Mouse (Mus musculus) stomach, postnatal 0 days (tissue): ENCODE results near the gene Nsfl1c. TPM values are rescaled to one million over a fixed set of nuclear protein-coding genes. Genes with fewer than 3 reads are reported as not detected.

Source experiments
- ATAC-seq: fragments of 200-750 bp; cut with Nextera tagmentation; 2 replicates; pipeline ENCODE4 v1.8.0; 2017; ENCODE audit not compliant: low FRiP score, low TSS enrichment
- DNase-seq: peaks from one replicate; pipeline ENCODE4 v3.0.0-alpha.2; 2016; ENCODE audit warnings: low spot score
- H3K27ac ChIP-seq: fragments of 300-500 bp; sonication (generic); replicated peaks from 2 replicates; pipeline ENCODE4 v1.5.1; 2014; ENCODE audit warnings: mild to moderate bottlenecking, control low read depth
- H3K27me3 ChIP-seq: fragments of 300-500 bp; sonication (generic); 2 replicates; pipeline ENCODE4 v1.6.1; 2014; ENCODE audit warnings: low read length; ENCODE audit not compliant: control insufficient read depth, insufficient read depth
- H3K36me3 ChIP-seq: fragments of 300-500 bp; sonication (generic); 2 replicates; pipeline ENCODE4 v1.6.1; 2014; ENCODE audit warnings: low read length, mixed read lengths; ENCODE audit not compliant: control insufficient read depth, insufficient read depth
- H3K4me1 ChIP-seq: fragments of 300-500 bp; sonication (generic); replicated peaks from 2 replicates; pipeline ENCODE4 v1.6.1; 2014; ENCODE audit warnings: antibody characterized with exemption; ENCODE audit not compliant: control insufficient read depth, insufficient read depth
- H3K4me2 ChIP-seq: fragments of 300-500 bp; sonication (generic); replicated peaks from 2 replicates; pipeline ENCODE4 v1.6.1; 2014; ENCODE audit warnings: low read depth, mild to moderate bottlenecking, control low read depth, moderate library complexity
- H3K4me3 ChIP-seq: fragments of 300-500 bp; sonication (generic); 2 replicates; pipeline ENCODE4 v1.5.1; 2014; ENCODE audit warnings: low read depth, low read length, control low read depth
- H3K9ac ChIP-seq: fragments of 300-500 bp; sonication (generic); 2 replicates; pipeline ENCODE4 v1.6.1; 2014; ENCODE audit warnings: mild to moderate bottlenecking, low read length, control low read depth, mixed read lengths
- H3K9me3 ChIP-seq: fragments of 300-500 bp; sonication (generic); 2 replicates; pipeline ENCODE4 v1.6.1; 2016; ENCODE audit warnings: low read length; ENCODE audit not compliant: control insufficient read depth
- CTCF ChIP-seq: IDR thresholded peaks from 2 replicates; pipeline ENCODE4 v1.5.1; 2016; ENCODE audit warnings: antibody characterized with exemption, low read depth, mild to moderate bottlenecking, moderate library complexity
- EP300 ChIP-seq: optimal IDR thresholded peaks from 2 replicates; pipeline ENCODE3; 2016; ENCODE audit warnings: antibody characterized with exemption
- whole genome bisulfite sequencing: fragments of 180-500 bp; shearing (Covaris S2); extraction: QIAGEN DNeasy Blood & Tissue Kit; methylation state at CpG from one replicate; pipeline ENCODE4 v1.1.7; 2014; 5-methylcytosine and 5-hydroxymethylcytosine counted together
- polyA plus RNA-seq: library from polyadenylated mRNA; unstranded; fragments of >200 nt; fragmentation: Nextera tagmentation; extraction: Ambion mirVana; gene quantifications from 2 replicates; pipeline ENCODE4 v1.2.1, GENCODE M21; 2015

Gene Nsfl1c
- polyA plus RNA-seq, 1 experiment from 2014 or later, result 118 TPM

DNA sequence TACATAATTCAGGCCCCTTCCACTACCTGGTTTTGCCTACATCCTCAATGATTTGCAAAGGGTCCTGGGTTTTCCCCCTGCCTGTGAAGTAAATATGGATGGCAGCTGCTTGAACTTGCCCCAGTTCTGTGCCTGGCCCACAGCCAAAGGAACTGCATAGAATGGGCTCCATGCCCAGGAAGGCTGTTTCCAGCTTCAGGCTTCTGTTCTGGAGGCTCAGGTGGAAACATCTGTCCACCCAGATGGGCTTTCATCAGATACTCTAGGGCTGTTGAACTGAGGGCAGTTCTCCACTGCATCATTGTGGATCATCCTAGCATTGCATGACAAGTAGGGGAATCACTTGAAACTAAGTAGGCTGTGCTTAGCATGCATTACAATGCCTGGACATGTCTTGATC, 18.2 kb downstream of the Nsfl1c start:
- Histone ChIP-seq H3K9me3 (no peaks in the 10 kb centered on the region), H3K9ac (no peak overlapping the region), H3K4me2 (no peak overlapping the region), H3K36me3 (peaks cover 27% of the 10 kb centered on the region), H3K27ac (no peak overlapping the region), H3K27me3 (no peaks in the 10 kb centered on the region), H3K4me3 (no peak overlapping the region), H3K4me1 (no peaks in the 10 kb centered on the region)
- peak; percentile 38 for DNase-seq
- no peak for ATAC-seq
- TF ChIP-seq EP300, result no peak

DNA sequence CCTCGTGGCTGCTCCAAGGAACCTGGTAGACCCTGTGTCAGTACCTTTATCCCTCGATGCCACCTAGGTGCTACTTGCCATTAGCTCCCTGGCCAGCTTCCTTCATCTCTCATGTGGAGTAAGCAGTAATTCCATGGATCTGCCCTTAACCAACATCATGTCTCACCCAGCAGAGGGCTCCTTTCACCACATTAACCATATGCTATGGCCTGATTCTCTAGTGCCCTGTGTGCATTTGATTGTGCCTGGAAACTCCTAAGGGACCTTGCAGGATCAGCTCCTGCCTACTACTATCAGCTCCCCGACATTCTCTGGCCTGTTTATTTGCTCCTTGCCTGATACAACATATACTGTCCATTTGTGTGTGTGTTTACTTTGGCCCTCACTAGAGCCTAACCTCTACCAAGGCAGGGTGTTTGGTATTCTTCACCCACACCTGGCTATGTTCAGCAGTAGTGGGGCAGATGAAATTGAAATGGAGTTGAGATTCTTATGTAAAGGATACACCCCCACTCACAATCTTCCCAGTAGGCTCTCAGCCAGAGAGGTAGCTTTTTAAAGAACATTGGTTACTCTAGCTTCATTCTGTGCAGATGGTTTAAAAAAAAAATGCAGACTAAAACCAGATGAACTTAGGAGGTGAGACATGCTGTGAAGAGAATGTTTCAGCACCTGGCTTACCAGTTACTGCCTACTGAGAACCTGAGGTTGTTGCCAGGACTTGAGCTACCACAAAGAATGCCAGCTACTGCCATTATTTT, 19.7 kb downstream of the Nsfl1c start:
- DNase-seq (peak; percentile 19), ATAC-seq (0 out of 2 replicates have a peak, but pooled peaks have one; percentile 49)
- Histone ChIP-seq H3K36me3 (peaks cover 22% of the 10 kb centered on the region), H3K27ac (no peak overlapping the region), H3K9me3 (no peaks in the 10 kb centered on the region), H3K27me3 (no peaks in the 10 kb centered on the region), H3K4me3 (no peak overlapping the region), H3K9ac (no peak overlapping the region), H3K4me1 (no peaks in the 10 kb centered on the region), H3K4me2 (no peak overlapping the region)
- TF ChIP-seq EP300 (no peak), CTCF (peak; percentile 61)
- 73% methylated on average over 3 of the region's 3 CpGs for WGBS

DNA sequence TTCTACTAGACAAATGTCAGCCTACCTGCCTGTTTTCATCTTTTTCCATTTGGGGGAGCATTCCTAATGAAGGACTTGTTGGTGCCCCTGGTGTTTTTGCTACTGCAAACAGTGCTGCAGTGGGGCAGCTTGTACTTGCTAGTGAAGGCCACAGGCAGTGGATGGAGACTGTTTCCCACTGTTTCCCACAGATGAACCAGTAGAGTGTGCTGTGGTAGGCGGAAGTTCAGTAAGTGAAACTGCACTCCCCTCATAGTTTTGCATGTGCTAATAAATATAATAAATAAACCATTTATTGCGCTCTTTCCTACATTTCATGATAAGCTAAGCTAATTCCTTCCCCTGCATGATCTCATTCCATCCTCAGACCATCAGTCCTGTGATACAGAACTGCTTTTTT, 25.0 kb downstream of the Nsfl1c start:
- Histone ChIP-seq H3K4me1 (no peaks in the 10 kb centered on the region), H3K9ac (no peak overlapping the region), H3K27ac (no peak overlapping the region), H3K4me2 (no peak overlapping the region), H3K36me3 (no peaks in the 10 kb centered on the region), H3K9me3 (no peaks in the 10 kb centered on the region), H3K4me3 (no peak overlapping the region), H3K27me3 (no peaks in the 10 kb centered on the region)
- TF ChIP-seq EP300, result no peak
- peak; percentile 50 for TF ChIP-seq CTCF
- WGBS, result 89% methylated on average over 2 of the region's 2 CpGs
- no peak for ATAC-seq
- no peak for DNase-seq

DNA sequence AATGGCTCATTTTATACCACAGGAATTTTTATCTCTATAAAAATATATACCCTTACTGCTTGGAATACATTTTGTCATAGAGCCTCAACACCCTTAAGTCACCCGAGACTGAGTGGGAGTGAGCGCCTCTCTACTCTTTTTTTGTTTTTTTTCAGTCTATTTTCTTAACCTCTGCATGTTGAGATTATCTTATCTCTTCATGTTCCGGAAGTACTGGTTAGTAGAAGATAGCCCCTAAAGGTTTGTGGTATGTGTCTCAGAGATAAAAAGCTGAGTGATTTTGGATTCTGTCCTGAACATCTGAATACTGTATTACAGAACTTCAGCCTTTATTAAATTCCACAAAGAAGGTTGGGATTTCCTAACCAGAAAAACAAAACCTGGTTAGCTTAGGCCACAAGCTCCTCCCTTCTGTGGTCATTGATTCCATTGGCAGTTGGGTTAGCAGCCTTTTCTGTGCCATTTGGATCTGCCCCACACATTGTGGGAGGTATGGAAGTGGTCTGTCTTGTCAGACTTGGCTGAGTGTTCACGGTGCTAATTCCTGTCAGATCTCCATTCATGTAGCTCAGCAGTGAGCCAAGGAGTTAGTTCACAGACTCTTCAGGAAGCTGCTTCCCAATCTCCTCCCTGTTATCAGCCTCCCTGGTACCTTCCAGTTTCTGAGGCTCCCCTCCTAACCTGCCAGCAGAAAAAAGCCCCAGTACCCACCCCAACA, 30.5 kb downstream of the Nsfl1c start:
- no peaks in the 10 kb centered on the region for H3K9me3 ChIP-seq
- no peaks in the 10 kb centered on the region for H3K27me3 ChIP-seq
- H3K36me3 ChIP-seq, result no peaks in the 10 kb centered on the region
- WGBS, result 49% methylated on average over 4 of the region's 4 CpGs
- no peak for TF ChIP-seq EP300
- no peak for TF ChIP-seq CTCF
- ATAC-seq (no peak), DNase-seq (no peak)
- H3K9ac ChIP-seq, result no peak overlapping the region
- no peak overlapping the region for H3K4me2 ChIP-seq
- H3K4me3 ChIP-seq, result no peak overlapping the region
- no peaks in the 10 kb centered on the region for H3K4me1 ChIP-seq
- no peak overlapping the region for H3K27ac ChIP-seq

DNA sequence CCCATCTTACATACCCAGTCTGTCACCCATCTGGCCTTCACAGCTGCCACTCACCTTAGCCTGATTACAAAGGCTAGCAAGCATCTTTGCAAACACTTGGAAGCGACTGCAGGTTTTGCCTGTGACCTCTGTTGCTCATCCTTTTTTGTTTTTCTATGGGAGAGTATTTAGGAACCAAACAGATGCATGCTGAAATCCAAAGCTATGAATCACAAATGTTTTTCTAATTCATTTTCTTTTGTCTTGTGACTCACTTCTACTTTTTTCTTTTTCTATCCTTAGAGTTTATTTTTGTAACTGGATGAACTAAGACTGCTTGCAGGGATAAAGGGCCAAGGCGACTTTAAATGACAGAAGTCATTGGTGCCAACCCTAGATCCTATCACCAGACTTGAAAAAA, 31.5 kb downstream of the Nsfl1c start:
- Histone ChIP-seq H3K27ac (no peak overlapping the region), H3K4me1 (no peaks in the 10 kb centered on the region), H3K4me2 (no peak overlapping the region), H3K9me3 (no peaks in the 10 kb centered on the region), H3K36me3 (no peaks in the 10 kb centered on the region), H3K9ac (no peak overlapping the region), H3K4me3 (no peak overlapping the region), H3K27me3 (no peaks in the 10 kb centered on the region)
- TF ChIP-seq CTCF (no peak), EP300 (no peak)
- ATAC-seq (no peak), DNase-seq (no peak)
- 77% methylated on average over 2 of the region's 2 CpGs for WGBS

DNA sequence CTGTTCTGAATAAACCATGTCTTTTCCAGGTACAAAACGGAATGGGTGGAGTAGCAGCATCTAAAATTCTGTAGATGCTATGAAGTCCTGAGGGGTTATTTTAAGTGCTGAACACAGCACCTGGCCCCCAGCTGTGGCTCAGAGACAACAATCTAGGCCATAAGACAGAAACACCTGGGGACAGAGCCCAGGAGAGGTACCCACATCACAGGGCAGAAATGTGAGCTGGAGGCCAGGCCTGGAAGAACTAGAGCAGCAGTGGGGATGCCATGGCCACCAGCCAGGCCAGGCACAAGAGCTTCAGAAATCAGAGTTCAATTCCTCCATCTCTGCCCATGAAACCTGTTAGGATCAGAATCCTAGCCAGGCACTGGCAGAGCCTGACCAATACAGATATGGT, 34.1 kb downstream of the Nsfl1c start:
- Histone ChIP-seq H3K4me1 (no peaks in the 10 kb centered on the region), H3K36me3 (no peaks in the 10 kb centered on the region), H3K4me2 (no peak overlapping the region), H3K4me3 (no peak overlapping the region), H3K27me3 (no peaks in the 10 kb centered on the region), H3K27ac (no peak overlapping the region), H3K9ac (no peak overlapping the region), H3K9me3 (no peaks in the 10 kb centered on the region)
- ATAC-seq, result no peak
- DNase-seq, result no peak
- TF ChIP-seq EP300 (no peak), CTCF (no peak)
- WGBS, result 90% methylated on average over 1 of the region's 1 CpGs
